Comparison of ENCODE assay signal across 15 mouse cellular contexts in genomic region chr7:89802447-89802846, GRCm38 (mm10).
"Had no signal": no experiment of that assay in that cellular context is flagged by ENCODE, and none has a peak within 500 bp of the region (broad histone marks: within the 10 kb centered on the region; RNA-seq: fewer than 3 reads in every experiment).

No protein-coding gene starts in this region.

- H3K9me3 ChIP-seq: kidney, embryonic 15.5 days; limb, embryonic 10.5 days; liver, embryonic 13.5 days; megakaryocyte, embryonic 14.5 days; midbrain, embryonic 15.5 days; neural tube, embryonic 12.5 days had no signal

- H3K36me3 ChIP-seq: kidney, embryonic 15.5 days; limb, embryonic 10.5 days; liver, embryonic 13.5 days; midbrain, embryonic 15.5 days; neural tube, embryonic 12.5 days had no signal

- H3K4me2 ChIP-seq: kidney, embryonic 15.5 days; liver, embryonic 13.5 days; midbrain, embryonic 11.5 days; midbrain, embryonic 15.5 days; neural tube, embryonic 12.5 days had no signal

- H3K4me3 ChIP-seq: kidney, embryonic 15.5 days; left cerebral cortex, adult 2 months; limb, embryonic 10.5 days; liver, embryonic 13.5 days; megakaryocyte, embryonic 14.5 days; midbrain, embryonic 15.5 days; neural tube, embryonic 12.5 days had no signal

- ATAC-seq: inflammation-experienced regulatory T-cells, adult 6 months; intestine, postnatal 0 days; liver, postnatal 0 days; midbrain, embryonic 15.5 days had no signal

- H3K27ac ChIP-seq: kidney, embryonic 15.5 days; left cerebral cortex, adult 2 months; limb, embryonic 10.5 days; liver, embryonic 13.5 days; macrophage; midbrain, embryonic 15.5 days; neural tube, embryonic 12.5 days had no signal

- DNase-seq: kidney, postnatal 25 days; liver, embryonic 13.5 days; liver, postnatal 0 days; thymus, adult 2 months; thymus, postnatal 25 days had no signal

- H3K4me1 ChIP-seq: kidney, embryonic 15.5 days; liver, embryonic 13.5 days; megakaryocyte, embryonic 14.5 days; midbrain, embryonic 15.5 days; neural tube, embryonic 12.5 days had no signal

- H3K27me3 ChIP-seq: kidney, embryonic 15.5 days; liver, embryonic 13.5 days; midbrain, embryonic 15.5 days; neural tube, embryonic 12.5 days had no signal

- H3K9ac ChIP-seq: kidney, embryonic 15.5 days; liver, embryonic 13.5 days; liver, postnatal 0 days; midbrain, embryonic 15.5 days; neural tube, embryonic 12.5 days had no signal
